Mouse (Mus musculus) gastrocnemius, postnatal 4 days (tissue): ENCODE measurements around the gene Cpne9. TPM values are rescaled to one million over a fixed set of nuclear protein-coding genes. Genes with fewer than 3 reads are reported as not detected.
"Not testable (repeated sequence)": the region's sequence is repeated elsewhere in the genome, so short reads cannot be mapped to it uniquely, and the experiment has no call there.

Source experiments
- DNase-seq, 2 experiments: peaks; one replicate each; pipeline ENCODE4 v3.0.0; 2021 to 2022; ENCODE audit warnings: low spot score in 2 of 2, mixed read lengths in 2 of 2
- total RNA-seq, 2 experiments: library from RNA; stranded (reverse); gene quantifications; 2 replicates each; pipeline ENCODE4 v1.2.3; 2021

Gene Cpne9
- total RNA-seq, 2 experiments from 2014 or later, result 0.36 TPM; not detected in 1

GRCm38 (mm10) chr6:113289346-113289745 is 7.2 kb downstream of the Cpne9 start:
- DNase-seq, result no peak

GRCm38 (mm10) chr6:113290346-113290745 is 8.2 kb downstream of the Cpne9 start:
- DNase-seq, result no peak

GRCm38 (mm10) chr6:113292938-113293337 is 10.8 kb downstream of the Cpne9 start:
- DNase-seq, result no peak

DNA sequence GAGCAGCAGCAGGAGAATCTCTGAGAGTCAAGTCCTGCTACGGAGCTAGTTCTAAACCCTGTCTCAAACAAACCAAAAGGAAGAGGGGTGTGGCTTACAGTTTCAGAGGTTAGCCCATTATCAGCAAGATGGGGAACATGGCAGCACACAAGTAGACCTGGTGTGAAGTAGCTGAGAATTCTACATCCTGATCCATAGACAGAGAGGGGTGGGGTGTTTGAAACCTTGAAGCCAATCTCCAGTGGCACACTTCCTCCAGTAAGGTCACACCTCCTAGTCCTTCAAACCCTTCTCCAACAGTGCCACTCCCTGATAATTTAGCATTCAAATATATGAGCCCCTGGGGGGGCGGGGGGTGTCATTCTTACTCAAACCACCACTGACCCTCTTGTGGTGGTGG is 13.9 kb downstream of the Cpne9 start:
- DNase-seq, result no peak

DNA sequence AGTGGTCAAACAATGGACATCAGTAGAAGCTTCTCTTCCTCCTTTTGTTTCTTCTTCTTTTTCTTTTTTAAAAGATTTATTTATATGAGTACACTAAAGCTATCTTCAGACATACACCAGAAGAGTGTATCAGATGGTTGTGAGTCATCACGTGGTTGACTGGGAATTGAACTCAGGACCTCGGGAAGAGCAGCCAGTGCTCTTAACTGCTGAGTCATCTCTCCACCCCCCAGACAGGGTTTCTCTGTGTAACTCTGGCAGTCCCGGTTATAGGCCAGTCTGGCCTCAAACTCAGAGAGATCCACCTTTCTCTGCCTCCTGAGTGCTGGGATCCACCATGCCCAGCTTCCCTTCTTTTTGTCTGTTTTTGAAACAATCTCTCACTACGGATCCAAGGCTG is 14.5 kb downstream of the Cpne9 start:
- DNase-seq, result no peak

- no peak for DNase-seq
Observed at GRCm38 (mm10) chr6:113301350-113301749, 19.2 kb downstream of the Cpne9 start.

DNA sequence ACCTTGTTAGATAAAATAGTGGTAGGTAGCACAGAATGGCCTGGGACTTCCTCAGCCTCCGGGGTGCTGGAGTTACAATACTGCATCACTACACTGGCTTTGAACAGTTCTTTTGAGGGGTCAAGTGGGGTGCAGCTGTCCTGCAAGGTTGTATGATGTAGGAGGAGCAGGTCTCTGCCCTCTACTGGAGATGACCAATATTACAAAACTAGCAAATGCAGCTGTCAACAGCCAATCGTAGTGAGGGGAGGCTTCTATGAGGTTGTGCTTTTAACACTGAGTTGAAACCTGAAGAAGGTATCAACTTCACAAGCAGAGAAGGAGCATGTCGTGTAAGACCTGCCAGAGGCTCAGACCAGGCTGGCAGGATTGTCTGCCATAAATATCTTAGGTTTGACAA is 20.2 kb downstream of the Cpne9 start:
- DNase-seq, result no peak

GRCm38 (mm10) chr6:113306322-113306985 is 24.3 kb downstream of the Cpne9 start:
- peak; percentile 99 to 100 for DNase-seq

DNA sequence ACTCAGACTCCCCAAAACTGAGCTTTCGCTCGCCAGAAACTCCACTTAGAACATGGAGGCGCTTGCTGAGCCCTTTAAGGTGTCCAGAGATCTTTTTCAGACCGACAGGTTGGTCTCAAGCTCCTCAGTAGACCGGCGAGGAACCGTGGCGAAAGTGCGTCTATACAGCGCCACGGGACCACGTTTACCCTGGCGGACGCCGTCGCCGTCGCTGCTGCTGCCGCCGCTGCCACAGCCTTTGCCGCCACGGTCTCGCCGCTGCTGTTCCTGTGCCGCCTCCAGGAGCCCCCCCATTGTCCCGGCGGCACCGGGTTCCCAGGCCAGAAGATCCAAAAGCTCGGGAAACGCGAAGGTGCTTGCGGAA is 24.9 kb downstream of the Cpne9 start, which contains the start of gene Brpf1:
Gene Brpf1 (plus strand): TSS at position 152 of the 364 bp plus-strand sequence.
- DNase-seq, result peak in 1 of 2 experiments; percentile 49

DNA sequence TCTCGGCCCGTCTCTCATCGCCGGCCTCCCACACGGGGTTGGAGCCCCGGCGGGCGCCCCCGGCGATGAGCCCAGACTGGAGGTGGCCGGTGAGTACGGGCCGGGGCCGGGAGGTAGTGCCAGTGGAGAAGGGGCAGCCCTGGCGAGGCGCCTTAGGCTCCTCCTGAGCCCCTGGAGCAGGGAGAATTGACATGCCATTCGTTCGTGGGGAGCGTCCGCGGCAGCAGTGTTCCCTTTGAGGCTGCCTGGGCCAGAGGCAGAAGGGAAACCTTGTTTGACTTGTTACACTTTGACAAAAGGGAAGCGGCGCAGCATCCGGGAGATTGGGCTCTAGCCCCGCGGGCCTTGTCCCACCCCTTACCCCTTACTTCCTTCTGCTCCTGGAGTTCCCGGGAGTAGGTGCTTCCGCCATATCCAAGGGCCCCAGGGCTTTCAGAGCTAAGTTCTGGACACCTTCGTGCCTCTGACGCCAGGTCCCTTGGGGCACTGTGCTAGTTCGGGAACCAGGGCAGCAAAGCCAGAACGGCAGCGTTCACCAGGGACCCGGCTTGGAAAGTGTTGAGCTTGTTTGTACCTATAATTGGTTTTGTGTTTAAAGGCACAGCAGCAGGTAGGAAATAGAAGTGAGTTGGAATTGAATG is 25.5 kb downstream of the Cpne9 start:
- peak; percentile 37 to 52 for DNase-seq

GRCm38 (mm10) chr6:113308141-113308540 is 26.0 kb downstream of the Cpne9 start:
- DNase-seq, result no peak

- DNase-seq, result no peak
Observed at GRCm38 (mm10) chr6:113315972-113316371, 33.9 kb downstream of the Cpne9 start.

DNA sequence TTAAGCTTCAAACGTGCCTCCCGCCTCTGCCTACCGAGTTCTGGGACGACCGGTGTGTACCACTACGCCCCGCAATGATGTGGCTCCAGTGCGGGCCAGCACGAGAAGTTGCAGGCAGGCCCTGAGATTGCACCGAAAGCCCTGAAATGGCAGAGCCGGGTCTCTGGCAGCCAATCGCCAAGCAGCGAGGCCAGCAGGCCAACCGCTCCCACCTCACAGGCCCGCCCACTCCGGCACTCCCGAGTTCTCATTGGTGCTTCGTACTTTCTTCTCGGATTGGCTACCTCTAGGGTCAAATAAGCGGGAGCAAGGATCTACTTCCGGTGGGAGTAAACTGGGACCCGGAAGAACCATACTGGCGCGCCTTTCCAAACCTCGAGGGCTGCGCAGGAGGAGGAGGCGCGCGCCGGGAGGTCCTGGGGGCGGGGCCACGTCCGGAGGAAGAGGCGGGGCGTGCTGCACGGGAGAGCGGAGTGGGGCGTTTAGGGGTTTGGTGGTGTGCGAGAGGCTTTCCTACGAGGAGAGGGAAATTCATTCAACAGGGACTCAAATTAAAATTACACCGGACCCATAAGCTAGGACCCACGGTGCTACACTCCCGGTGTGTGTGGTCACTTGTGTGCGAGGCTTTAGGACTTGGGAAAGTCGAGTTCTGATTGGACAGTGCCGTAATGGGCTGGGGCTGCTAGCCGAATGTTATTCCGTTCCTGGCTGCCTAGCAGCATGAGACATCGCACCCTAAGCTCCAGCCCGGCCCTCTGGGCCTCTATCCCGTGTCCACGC is 44.6 kb downstream of the Cpne9 start, which contains the start of gene Ogg1:
Gene Ogg1 (plus strand): TSS at position 440 of the 783 bp plus-strand sequence.
- DNase-seq, result peak; percentile 90 to 95

- no peak for DNase-seq
Observed at GRCm38 (mm10) chr6:113329396-113329795, 47.3 kb downstream of the Cpne9 start.

DNA sequence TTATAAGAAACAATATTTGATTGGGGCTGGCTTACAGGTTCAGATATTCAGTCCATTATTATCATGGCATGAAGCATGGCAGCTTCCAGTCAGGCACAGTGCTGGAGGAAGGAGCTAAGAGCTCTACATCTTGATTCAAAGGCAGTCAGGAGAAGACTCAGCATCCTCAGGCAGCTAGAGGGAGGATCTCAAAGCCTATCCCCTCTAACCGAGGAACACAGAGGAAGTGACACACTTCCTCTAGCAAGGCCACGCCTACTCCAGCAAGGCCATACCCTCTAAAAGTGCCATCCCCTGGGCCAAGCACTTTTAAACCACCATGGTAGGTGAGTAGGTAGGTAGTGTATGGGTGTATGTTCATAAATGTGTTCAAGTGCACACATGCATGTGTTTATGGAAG is 48.4 kb downstream of the Cpne9 start:
- DNase-seq, result no peak

- DNase-seq, result no peak
Observed at GRCm38 (mm10) chr6:113331721-113332120, 49.6 kb downstream of the Cpne9 start.

DNA sequence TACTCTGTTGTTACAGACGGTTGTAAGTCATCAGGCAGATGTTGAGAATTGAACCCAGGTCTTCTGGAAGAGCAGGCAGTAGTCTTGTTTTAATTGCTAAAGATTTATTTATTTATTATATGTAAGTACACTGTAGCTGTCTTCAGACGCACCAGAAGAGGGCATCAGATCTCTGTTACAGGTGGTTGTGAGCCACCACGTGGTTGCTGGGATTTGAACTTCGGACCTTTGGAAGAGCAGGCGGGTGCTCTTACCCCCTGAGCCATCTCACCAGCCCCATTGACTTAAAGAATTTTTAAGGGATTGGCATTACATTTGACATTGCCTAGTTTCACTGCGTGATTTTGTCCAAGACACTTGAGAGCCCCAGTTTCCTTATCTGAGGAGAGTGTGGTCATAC is 50.6 kb downstream of the Cpne9 start:
- not testable (repeated sequence) for DNase-seq

DNA sequence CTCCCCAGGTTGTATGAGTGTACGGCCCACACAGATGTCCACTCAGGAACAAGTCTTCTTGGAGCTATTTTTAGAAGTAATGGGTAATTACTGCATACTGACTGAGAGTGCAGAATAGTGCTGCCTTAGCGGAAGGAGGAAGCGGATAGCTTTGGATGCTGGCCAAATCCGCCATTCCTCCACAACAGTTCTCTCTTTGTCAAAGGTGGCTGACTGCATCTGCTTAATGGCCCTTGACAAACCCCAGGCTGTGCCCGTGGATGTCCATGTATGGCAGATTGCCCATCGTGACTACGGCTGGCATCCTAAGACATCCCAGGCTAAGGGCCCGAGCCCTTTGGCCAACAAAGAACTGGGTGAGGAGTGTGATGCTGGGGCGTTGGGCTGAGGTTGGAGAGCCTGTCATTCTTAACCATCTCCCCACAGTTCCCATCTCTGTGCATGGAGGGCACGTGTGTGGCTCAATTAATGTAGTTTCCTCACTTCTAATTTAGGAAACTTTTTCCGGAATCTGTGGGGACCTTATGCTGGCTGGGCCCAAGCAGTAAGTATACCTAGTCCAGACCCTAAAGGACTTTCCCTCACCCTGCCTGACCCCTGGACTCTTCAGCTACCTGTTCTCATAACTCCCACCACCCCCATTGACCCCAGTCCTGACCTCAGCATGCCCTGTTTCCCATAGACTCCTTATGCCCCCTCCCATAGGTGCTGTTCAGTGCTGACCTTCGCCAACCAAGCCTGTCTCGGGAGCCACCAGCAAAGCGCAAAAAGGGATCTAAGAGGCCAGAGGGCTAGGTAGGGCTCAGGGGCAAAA is 51.2 kb downstream of the Cpne9 start:
- peak in 1 of 2 experiments; percentile 54 for DNase-seq

GRCm38 (mm10) chr6:113334216-113334615 is 52.1 kb downstream of the Cpne9 start:
- DNase-seq, result no peak

- DNase-seq, result no peak
Observed at GRCm38 (mm10) chr6:113336852-113337620, 54.9 kb downstream of the Cpne9 start.
